Mouse (Mus musculus) large intestine, adult 2 months (tissue): Measurements from ENCODE around the gene Creg1. TPM values are rescaled to one million over a fixed set of nuclear protein-coding genes. Genes with fewer than 3 reads are reported as not detected.

ENCODE experiments used
- DNase-seq: peaks from one replicate; pipeline ENCODE4 v3.0.0-alpha.2; 2012; ENCODE audit warnings: low read depth, low spot score
- WGBS: fragments of 180-500 bp; shearing (Covaris S2); methylation state at CpG from one replicate; pipeline ENCODE4 v1.1.7; 2018; 5-methylcytosine and 5-hydroxymethylcytosine counted together
- polyA plus RNA-seq: library from polyadenylated mRNA; depleted of rRNA; stranded (reverse); fragments of >200 nt; gene quantifications from 2 replicates; pipeline ENCODE4 v1.2.3, GENCODE M21; 2012; rRNA removed

Gene Creg1
- polyA plus RNA-seq, 1 experiment: 26.1 TPM

GRCm38 (mm10) chr1:165818145-165818860, 54.8 kb downstream of the Creg1 start:
- WGBS: 77% methylated on average over 8 of the region's 8 CpGs
- DNase-seq: no peak

DNA sequence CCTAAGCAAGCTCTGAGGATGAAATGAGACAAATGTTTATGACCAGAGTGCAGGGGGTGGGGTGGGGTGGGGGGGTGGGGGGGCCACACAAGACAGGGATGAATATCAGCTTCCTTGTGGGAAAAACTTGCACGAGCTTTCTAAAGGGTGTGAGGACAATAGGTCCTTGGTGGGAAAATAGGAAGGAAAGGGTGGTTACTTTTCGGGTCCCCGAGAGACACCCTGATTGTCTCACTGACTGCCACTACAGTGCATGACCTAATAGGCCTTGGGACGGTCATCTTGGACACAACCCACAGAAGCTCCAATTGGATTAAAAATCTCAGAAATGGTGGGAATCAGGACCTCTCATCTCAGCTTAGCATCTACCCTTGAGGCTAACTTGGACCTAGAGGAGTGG, 55.6 kb downstream of the Creg1 start:
- DNase-seq: no peak
- WGBS: 79% methylated on average over 4 of the region's 4 CpGs

GRCm38 (mm10) chr1:165822031-165822430, 58.5 kb downstream of the Creg1 start:
- 85% methylated on average over 2 of the region's 2 CpGs for WGBS
- DNase-seq: no peak

Other genes with a start within 250 kb of the Creg1 start
- gene Mpzl1, start 129.2 kb upstream of the Creg1 start, polyA plus RNA-seq: 37.6 and 38.4 TPM in 2 replicates
- gene Rcsd1, start 54.0 kb upstream of the Creg1 start, polyA plus RNA-seq: 9.9 and 10.6 TPM in 2 replicates
- 5.2 and 6.7 TPM in 2 replicates for gene Cd247, start 24.9 kb downstream of the Creg1 start, polyA plus RNA-seq
- gene Pou2f1, start 238.9 kb downstream of the Creg1 start, polyA plus RNA-seq: 3.1 and 7.7 TPM in 2 replicates